ENCODE assay signal across 10 mouse cellular contexts in the genomic region with DNA sequence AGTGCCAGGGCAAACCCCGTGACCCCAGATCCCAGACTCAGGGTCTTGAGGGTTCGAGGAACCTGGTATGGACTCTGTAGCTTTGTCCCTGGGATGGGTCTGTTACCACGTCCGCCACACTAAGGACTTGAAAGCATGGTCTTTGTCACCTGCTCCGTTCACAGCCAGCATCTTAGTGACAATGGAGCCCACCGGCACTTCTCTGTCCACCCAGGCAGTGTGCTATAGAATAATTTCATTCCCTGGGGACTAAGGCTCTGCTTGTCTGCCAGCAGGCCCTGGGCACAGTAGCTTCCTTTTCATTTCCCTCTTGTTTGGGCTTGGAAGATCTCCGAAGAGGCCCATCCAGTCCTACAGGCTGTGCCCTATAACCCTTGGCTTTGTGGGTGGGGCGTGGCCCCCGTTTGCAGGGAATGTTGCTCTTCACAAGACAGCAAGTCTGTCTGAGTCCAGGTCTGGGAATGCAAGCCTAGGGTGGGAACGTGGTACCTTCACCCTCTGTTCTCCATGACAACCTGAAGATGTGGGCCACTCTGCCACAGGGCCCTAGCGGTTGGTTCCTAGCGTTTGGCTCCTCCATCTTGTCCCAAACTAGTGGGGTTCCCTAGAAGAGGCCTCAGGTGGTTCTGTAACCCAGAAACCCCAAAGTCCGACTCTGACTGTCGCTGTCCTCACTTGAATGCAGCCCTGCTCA. TPM values are rescaled to one million over a fixed set of nuclear protein-coding genes. Genes with fewer than 3 reads are reported as not detected.
DNase-seq lines count a peak whose midpoint lies in the region; ATAC-seq and TF ChIP-seq lines count a peak whose summit lies in the region.
"Had no signal": no experiment of that assay in that cellular context is flagged by ENCODE, and none has a peak within 500 bp of the region (broad histone marks: within the 10 kb centered on the region; RNA-seq: fewer than 3 reads in every experiment).

No protein-coding gene starts in this region.

- peaks cover 2% of the 10 kb centered on the region; the same call in 1 of the 2 replicates for H3K4me1 ChIP-seq in heart, embryonic 16.5 days (ENCODE audit: control insufficient read depth, insufficient read depth, low read length)
- peaks cover 18% of the 10 kb centered on the region; the same call in 1 of the 2 replicates for H3K4me1 ChIP-seq in heart, embryonic 11.5 days (ENCODE audit: control insufficient read depth, insufficient read depth, low read length)
- H3K4me1 ChIP-seq in embryonic facial prominence, embryonic 10.5 days: peaks cover 80% of the 10 kb centered on the region
- peaks cover 60% of the 10 kb centered on the region for H3K4me1 ChIP-seq in hindbrain, embryonic 14.5 days (replicated peaks; ENCODE audit: control insufficient read depth, insufficient read depth, low read length)
- H3K4me1 ChIP-seq in midbrain, postnatal 0 days (ENCODE audit: insufficient read depth, low read length): peaks cover 16% of the 10 kb centered on the region

- no peak for DNase-seq in embryonic facial prominence, embryonic 10.5 days (ENCODE audit: low spot score)
- no peak for DNase-seq in hindbrain, embryonic 14.5 days (ENCODE audit: low spot score)
- DNase-seq in midbrain, postnatal 0 days (ENCODE audit: low spot score): no peak
- no peak for DNase-seq in frontal cortex, postnatal 36 days (ENCODE audit: low spot score in 2 of 2)
- no peak for DNase-seq in cerebellum, adult 11-12 months
- no peak for DNase-seq in cerebellum, adult 11 months
- DNase-seq: cerebellum, postnatal 36 days had no signal

- no peak overlapping the region; the same call in 1 of the 2 replicates for H3K9ac ChIP-seq in heart, embryonic 16.5 days (ENCODE audit: low read length)
- H3K9ac ChIP-seq in heart, embryonic 11.5 days (ENCODE audit: low read depth, low read length): no peak overlapping the region
- H3K9ac ChIP-seq in hindbrain, embryonic 14.5 days: peak overlapping the region; percentile 61
- H3K9ac ChIP-seq in midbrain, postnatal 0 days (replicated peaks; ENCODE audit: low read length, poor library complexity, severe bottlenecking): 0 out of 2 replicates have a peak overlapping the region, but pooled peaks have one; percentile 19
- H3K9ac ChIP-seq: liver, embryonic 12.5 days had no signal

- H3K27me3 ChIP-seq in heart, embryonic 16.5 days (ENCODE audit: control insufficient read depth, insufficient read depth, low read length): peaks cover under 1% of the 10 kb centered on the region; the same call in 1 of the 2 replicates
- peaks cover 5% of the 10 kb centered on the region; the same call in 1 of the 2 replicates for H3K27me3 ChIP-seq in heart, embryonic 11.5 days (ENCODE audit: control insufficient read depth, insufficient read depth, low read length)
- H3K27me3 ChIP-seq in embryonic facial prominence, embryonic 10.5 days (replicated peaks; ENCODE audit: low read depth, poor library complexity, severe bottlenecking): peaks cover 54% of the 10 kb centered on the region
- H3K27me3 ChIP-seq in hindbrain, embryonic 14.5 days (ENCODE audit: control insufficient read depth, insufficient read depth, low read length): no peaks in the 10 kb centered on the region
- no peaks in the 10 kb centered on the region for H3K27me3 ChIP-seq in midbrain, postnatal 0 days (ENCODE audit: insufficient read depth, low read length)

- 0 out of 2 replicates have a peak overlapping the region, but pooled peaks have one; percentile 2 for H3K4me2 ChIP-seq in heart, embryonic 16.5 days (ENCODE audit: low read depth, low read length)
- no peak overlapping the region for H3K4me2 ChIP-seq in heart, embryonic 11.5 days
- peak overlapping the region; percentile 85 for H3K4me2 ChIP-seq in hindbrain, embryonic 14.5 days (replicated peaks)
- peak overlapping the region; percentile 22; the same call in 1 of the 2 replicates for H3K4me2 ChIP-seq in midbrain, postnatal 0 days (ENCODE audit: low read depth, low read length, poor library complexity, severe bottlenecking)
- H3K4me2 ChIP-seq: liver, embryonic 12.5 days had no signal

- WGBS in heart, embryonic 16.5 days: 79% methylated on average over 14 of the region's 14 CpGs
- 77% methylated on average over 14 of the region's 14 CpGs for WGBS in heart, embryonic 11.5 days (ENCODE audit: insufficient replicate concordance)
- WGBS in embryonic facial prominence, embryonic 10.5 days: 69% methylated on average over 14 of the region's 14 CpGs
- 39% methylated on average over 14 of the region's 14 CpGs for WGBS in hindbrain, embryonic 14.5 days
- 54% methylated on average over 14 of the region's 14 CpGs for WGBS in midbrain, postnatal 0 days

- ATAC-seq in heart, embryonic 16.5 days (replicated peaks; ENCODE audit: extremely low read depth, insufficient read depth, low FRiP score): no peak
- no peak for ATAC-seq in heart, embryonic 11.5 days (replicated peaks; ENCODE audit: insufficient number of reproducible peaks, low FRiP score, low TSS enrichment)
- ATAC-seq in hindbrain, embryonic 14.5 days (ENCODE audit: low FRiP score): no peak
- no peak for ATAC-seq in midbrain, postnatal 0 days (ENCODE audit: low FRiP score)
- ATAC-seq: liver, embryonic 12.5 days had no signal

- H3K36me3 ChIP-seq in heart, embryonic 16.5 days (ENCODE audit: control insufficient read depth, insufficient read depth): no peaks in the 10 kb centered on the region
- H3K36me3 ChIP-seq in heart, embryonic 11.5 days (ENCODE audit: control insufficient read depth, insufficient read depth, low read length): no peaks in the 10 kb centered on the region
- H3K36me3 ChIP-seq in embryonic facial prominence, embryonic 10.5 days (replicated peaks): peaks cover 9% of the 10 kb centered on the region; the same call in 1 of the 2 replicates
- H3K36me3 ChIP-seq in hindbrain, embryonic 14.5 days (replicated peaks; ENCODE audit: control insufficient read depth, insufficient read depth): no peaks in the 10 kb centered on the region
- no peaks in the 10 kb centered on the region for H3K36me3 ChIP-seq in midbrain, postnatal 0 days (ENCODE audit: insufficient read depth, low read length)
- H3K36me3 ChIP-seq: liver, embryonic 12.5 days had no signal

- H3K4me3 ChIP-seq in heart, embryonic 16.5 days (ENCODE audit: low read length): no peak overlapping the region
- H3K4me3 ChIP-seq in heart, embryonic 11.5 days (ENCODE audit: low read depth, low read length): no peak overlapping the region
- peak overlapping the region; percentile 42; the same call in 1 of the 2 replicates for H3K4me3 ChIP-seq in embryonic facial prominence, embryonic 10.5 days
- H3K4me3 ChIP-seq in hindbrain, embryonic 14.5 days (replicated peaks; ENCODE audit: low read length): peak overlapping the region; percentile 9; the same call in 1 of the 2 replicates
- H3K4me3 ChIP-seq in midbrain, postnatal 0 days (ENCODE audit: low read depth, low read length): no peak overlapping the region
- H3K4me3 ChIP-seq: liver, embryonic 12.5 days had no signal

- peak overlapping the region; percentile 41 for H3K27ac ChIP-seq in heart, embryonic 16.5 days (ENCODE audit: low read length)
- no peak overlapping the region for H3K27ac ChIP-seq in heart, embryonic 11.5 days (ENCODE audit: low read depth, low read length)
- H3K27ac ChIP-seq in embryonic facial prominence, embryonic 10.5 days (replicated peaks): peak overlapping the region; percentile 65; the same call in 1 of the 2 replicates
- peak overlapping the region; percentile 66 for H3K27ac ChIP-seq in hindbrain, embryonic 14.5 days
- H3K27ac ChIP-seq in midbrain, postnatal 0 days (ENCODE audit: low read depth, low read length): no peak overlapping the region
- H3K27ac ChIP-seq: liver, embryonic 12.5 days had no signal

- H3K9me3 ChIP-seq in heart, embryonic 16.5 days (replicated peaks; ENCODE audit: control insufficient read depth, low read length): no peaks in the 10 kb centered on the region
- H3K9me3 ChIP-seq in heart, embryonic 11.5 days (replicated peaks; ENCODE audit: control insufficient read depth, low read length): no peaks in the 10 kb centered on the region
- no peaks in the 10 kb centered on the region for H3K9me3 ChIP-seq in embryonic facial prominence, embryonic 10.5 days
- H3K9me3 ChIP-seq in hindbrain, embryonic 14.5 days (ENCODE audit: control insufficient read depth, low read length): no peaks in the 10 kb centered on the region
- H3K9me3 ChIP-seq in midbrain, postnatal 0 days (ENCODE audit: low read length): no peaks in the 10 kb centered on the region
- H3K9me3 ChIP-seq: liver, embryonic 12.5 days had no signal

- no peak for TF ChIP-seq CTCF in midbrain, postnatal 0 days (IDR thresholded peaks at IDR 0.05)

RNA-seq across cellular contexts. Expression of a gene that starts 4.3 kb away (rescaled TPM):
- polyA plus RNA-seq in heart, embryonic 16.5 days (2015; fragmentation: Nextera tagmentation; extraction: Ambion mirVana): 28.3 and 38.6 TPM in 2 replicates
- polyA plus RNA-seq in heart, embryonic 11.5 days (2014; fragmentation: Nextera tagmentation; extraction: Ambion mirVana): 23.6 and 27.7 TPM in 2 replicates
- polyA plus RNA-seq in embryonic facial prominence, embryonic 10.5 days (2016; fragmentation: Nextera tagmentation; extraction: Ambion mirVana): 72.5 and 95.2 TPM in 2 replicates
- 99.4 and 106 TPM in 2 replicates for polyA plus RNA-seq in hindbrain, embryonic 14.5 days (2014; fragmentation: Nextera tagmentation; extraction: Ambion mirVana)
- 111 and 124 TPM in 2 replicates for total RNA-seq in midbrain, postnatal 0 days (2014; rRNA removed)
- polyA plus RNA-seq in midbrain, postnatal 0 days (2015; fragmentation: Nextera tagmentation; extraction: Ambion mirVana): 74.7 and 76.0 TPM in 2 replicates

Comparison
In these comparisons a context has a peak if more than half of its experiments do, and no peak if none do; other contexts are left out.
1. H3K27ac ChIP-seq: peak in heart, embryonic 16.5 days (single experiment), embryonic facial prominence, embryonic 10.5 days (single experiment) and hindbrain, embryonic 14.5 days (single experiment); none in heart, embryonic 11.5 days (single experiment) and midbrain, postnatal 0 days (single experiment).
2. H3K4me3 ChIP-seq: peak in embryonic facial prominence, embryonic 10.5 days (single experiment) and hindbrain, embryonic 14.5 days (single experiment); none in heart, embryonic 16.5 days (single experiment), heart, embryonic 11.5 days (single experiment) and midbrain, postnatal 0 days (single experiment).
3. H3K9ac ChIP-seq: peak in hindbrain, embryonic 14.5 days (single experiment) and midbrain, postnatal 0 days (single experiment); none in heart, embryonic 16.5 days (single experiment) and heart, embryonic 11.5 days (single experiment).